Mouse (Mus musculus) adrenal gland, adult (tissue): ENCODE results near the gene Cmas.

Experiments
- DNase-seq, 2 experiments: peaks; one replicate each; pipeline ENCODE4 v3.0.0; 2022 to 2023; ENCODE audit warnings: low spot score in 1 of 2; ENCODE audit not compliant: inconsistent age in 2 of 2

Gene Cmas

GRCm38 (mm10) chr6:142789736-142790135 lies 33.2 kb downstream of the Cmas start:
- DNase-seq = no peak

DNA sequence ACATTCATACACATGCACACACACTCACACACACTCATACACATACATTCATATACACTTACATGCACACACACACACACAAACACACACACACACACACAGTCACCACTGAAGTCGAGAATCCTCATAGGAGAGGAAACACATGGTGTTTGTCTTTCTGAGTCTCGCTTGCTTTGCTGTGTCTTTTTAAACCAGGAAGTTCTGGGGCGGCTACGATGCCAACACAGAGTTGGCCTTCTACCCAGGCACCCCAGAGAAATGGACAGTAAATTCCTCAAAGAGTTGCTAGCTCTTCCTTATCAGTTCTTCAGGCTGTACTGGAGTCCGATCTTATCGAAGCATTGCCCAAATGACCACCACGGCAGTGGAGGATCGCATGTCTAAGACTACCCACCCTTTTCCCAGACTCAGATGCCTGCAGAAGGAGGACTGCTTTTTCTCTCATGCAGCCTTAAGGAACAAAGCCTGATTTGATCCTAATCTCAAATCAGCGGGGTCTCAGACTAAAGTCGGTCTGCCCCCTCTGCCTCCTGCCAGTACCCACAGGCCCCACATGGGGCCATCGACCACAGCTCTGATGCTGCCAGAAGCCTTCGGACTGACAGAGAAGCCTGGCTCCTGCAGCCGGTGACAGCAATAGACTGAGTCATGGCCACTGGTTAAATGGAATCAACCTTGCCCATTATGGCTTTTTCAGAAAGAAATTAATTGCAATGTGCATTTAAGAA lies 35.9 kb downstream of the Cmas start:
- no peak for DNase-seq

GRCm38 (mm10) chr6:142793468-142793867 lies 37.0 kb downstream of the Cmas start:
- no peak for DNase-seq

DNA sequence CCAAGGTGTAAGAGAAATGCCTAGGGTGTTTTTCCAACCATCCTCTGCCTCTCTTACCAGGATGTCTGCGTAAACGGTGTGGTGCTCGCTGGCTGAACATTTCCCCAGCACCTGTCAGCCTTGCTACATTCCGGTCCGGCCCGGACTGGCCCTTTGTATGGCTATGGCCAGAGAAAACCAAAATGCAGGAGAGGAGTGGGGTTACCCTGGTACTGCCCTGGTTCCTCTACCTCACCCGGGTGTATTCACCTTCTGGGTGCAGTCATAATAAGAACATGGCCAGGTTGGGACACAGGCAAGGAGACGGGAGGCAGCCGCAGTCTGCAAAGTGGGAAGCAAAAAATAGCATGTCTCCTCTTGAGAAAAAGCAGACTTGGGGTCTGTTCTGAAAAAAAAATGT lies 38.6 kb downstream of the Cmas start:
- no peak for DNase-seq

DNA sequence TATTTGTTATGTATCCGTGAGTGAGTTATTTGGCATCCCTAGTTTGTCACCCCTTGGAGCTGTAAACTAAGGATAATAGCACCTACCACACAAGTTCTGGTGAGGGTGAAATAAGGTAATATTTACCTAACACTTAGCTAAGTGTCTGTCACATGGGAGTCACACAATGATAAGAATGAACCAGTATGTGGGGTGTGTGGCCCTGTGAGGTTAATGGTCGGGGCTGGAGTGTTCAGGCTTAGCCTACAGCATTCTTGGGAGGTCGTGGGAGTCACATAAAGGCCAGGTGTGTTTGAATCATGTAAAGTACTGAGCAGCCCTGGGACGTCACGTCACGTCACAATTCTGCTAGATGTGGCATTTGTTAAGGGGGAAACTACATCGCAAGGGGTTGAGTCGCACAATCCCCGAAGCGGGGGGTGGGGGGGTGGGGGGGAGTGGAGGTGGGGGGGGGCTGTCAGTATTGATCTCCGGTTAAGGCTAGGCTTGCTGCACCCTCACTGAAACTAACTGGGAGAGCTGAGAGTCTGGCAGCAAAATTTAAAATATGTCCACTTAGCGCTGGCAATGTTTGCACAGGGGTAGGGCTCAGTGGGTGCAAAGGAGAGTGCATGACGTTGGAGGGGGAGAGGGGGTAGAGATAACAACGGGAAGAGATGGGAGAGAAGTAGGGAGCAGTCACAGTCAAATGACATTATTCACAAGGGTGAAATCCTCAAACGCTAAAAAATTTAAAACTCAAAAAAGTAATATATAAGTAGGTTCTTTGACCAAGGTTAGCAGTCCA lies 39.4 kb downstream of the Cmas start:
- DNase-seq = no peak

- DNase-seq = no peak
Measured at GRCm38 (mm10) chr6:142797996-142798395, 41.5 kb downstream of the Cmas start.

- DNase-seq = no peak
Measured at GRCm38 (mm10) chr6:142798837-142799236, 42.4 kb downstream of the Cmas start.

- DNase-seq = no peak
Measured at GRCm38 (mm10) chr6:142799704-142800374, 43.4 kb downstream of the Cmas start.

DNA sequence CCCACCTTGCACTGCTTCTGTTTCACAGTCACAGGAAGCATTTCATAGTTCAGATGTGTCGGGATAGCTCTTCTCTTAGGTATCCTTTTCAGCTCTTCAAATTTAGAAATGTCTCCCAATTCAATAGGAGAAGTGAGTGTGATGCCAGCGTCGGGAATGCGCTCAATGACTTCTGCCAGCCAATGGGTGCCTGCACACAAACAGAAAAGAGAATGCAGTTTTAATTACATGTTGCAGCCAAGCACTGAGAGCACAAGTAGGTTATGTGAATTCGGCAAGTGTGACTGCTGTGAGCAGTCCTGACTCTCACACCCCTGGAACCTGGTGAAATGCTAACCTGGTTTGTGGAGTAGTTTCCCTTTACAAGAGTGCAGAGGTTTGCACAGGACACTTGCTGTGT lies 45.2 kb downstream of the Cmas start:
- DNase-seq = no peak

- DNase-seq = no peak
Measured at GRCm38 (mm10) chr6:142802617-142803525, 46.4 kb downstream of the Cmas start.

DNA sequence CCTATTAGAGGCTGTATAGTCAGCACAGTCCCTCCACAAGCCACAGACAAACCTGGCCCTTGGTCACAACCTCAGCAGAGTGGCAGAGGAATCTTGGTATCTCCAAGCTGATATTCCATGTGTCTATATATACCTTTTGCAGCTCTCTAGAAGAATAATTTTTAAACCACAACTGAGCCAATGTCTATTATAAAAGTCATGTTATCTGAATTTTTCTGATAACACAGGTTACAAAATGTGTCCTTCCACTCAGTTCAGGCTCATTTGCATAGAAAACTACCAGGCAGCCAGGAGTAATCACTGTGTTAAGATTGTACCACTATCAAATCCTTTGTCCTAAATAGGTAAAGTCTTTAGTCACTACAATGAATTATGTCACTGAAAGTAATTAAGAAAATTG lies 47.9 kb downstream of the Cmas start, which contains the start of gene Sult6b2:
Gene Sult6b2, minus strand, starts transcription at position 101 of the 400 bp plus-strand sequence.
- DNase-seq = no peak

DNA sequence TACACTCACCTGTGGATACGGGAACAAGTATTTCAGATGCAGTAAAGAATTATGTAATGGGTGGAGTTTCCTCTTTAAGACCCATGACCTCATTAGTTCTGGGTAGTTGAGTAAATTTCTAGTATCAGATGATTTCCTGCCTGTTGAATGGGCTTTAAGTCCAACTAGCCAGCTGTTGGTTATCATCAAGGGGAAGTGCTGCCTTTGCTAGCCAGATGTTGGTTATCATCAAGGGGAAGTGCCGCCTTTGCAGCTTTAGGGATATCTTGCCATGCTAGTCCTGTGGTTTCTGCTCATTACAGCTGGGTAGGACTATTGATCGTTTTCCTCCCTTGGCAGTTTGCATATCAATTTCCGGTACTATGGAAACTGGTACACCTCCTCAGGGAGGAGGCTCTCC lies 49.8 kb downstream of the Cmas start:
- DNase-seq = no peak

GRCm38 (mm10) chr6:142809373-142810098 lies 53.0 kb downstream of the Cmas start:
- DNase-seq = no peak

GRCm38 (mm10) chr6:142810239-142810638 lies 53.8 kb downstream of the Cmas start:
- no peak for DNase-seq

DNA sequence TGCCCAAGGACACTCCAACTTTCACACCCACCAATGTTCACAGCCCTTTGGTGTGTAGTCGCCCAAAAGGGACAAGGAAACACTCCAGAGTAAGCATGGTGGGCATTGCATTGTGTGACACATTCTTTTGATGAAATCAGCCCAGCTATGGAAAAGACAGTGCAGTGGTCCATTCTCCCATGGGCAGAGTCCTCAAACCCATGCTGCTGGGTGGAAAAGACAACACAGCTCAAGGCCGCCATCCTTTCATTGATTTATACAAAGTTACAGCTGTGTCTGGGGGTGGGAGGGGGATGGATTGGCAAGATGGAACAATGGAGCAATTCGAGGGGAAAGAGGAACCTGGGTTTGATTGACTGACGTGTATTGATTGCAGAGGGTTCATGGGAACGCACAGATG lies 56.5 kb downstream of the Cmas start:
- no peak for DNase-seq

DNA sequence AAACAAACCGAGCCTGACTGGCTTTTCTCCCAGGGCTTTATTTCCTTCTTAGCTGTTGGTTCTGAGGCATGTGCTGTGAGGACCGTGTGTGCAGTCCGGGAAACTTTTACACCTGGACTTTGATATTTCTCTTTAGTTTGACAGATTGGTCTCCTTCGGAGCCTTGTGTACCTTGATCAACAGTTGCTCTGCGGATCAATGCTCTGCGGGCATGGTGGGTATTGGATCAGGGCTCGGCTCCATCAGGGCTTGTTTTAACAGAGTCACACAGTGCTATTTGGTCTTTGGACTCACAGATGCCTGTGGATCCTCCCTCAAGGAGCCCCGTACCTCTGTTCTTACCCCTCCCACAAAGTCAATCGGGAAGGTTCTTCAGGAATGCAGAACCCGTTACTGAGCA lies 57.5 kb downstream of the Cmas start:
- no peak for DNase-seq

GRCm38 (mm10) chr6:142814495-142814921 lies 58.0 kb downstream of the Cmas start:
- peak; percentile 67 to 92 for DNase-seq

GRCm38 (mm10) chr6:142815513-142815912 lies 59.0 kb downstream of the Cmas start:
- no peak for DNase-seq

GRCm38 (mm10) chr6:142818306-142818705 lies 61.8 kb downstream of the Cmas start:
- DNase-seq = no peak
